Mouse (Mus musculus): ENCODE data around the gene Hdgfl3. TPM values are rescaled to one million over a fixed set of nuclear protein-coding genes. Genes with fewer than 3 reads are reported as not detected.

Hdgfl3 gene
- 10.1 and 10.9 TPM in 2 replicates for polyA plus RNA-seq (2015; fragmentation: Nextera tagmentation; extraction: Ambion mirVana)

GRCm38 (mm10) chr7:81934267-81934745, at the start of gene Hdgfl3:
TSS of gene Hdgfl3 (minus strand) at chr7:81934473.
- peak within 1 kb of the TSS; percentile 74 for H3K9ac ChIP-seq
- peak; percentile 87 for ATAC-seq
- peak within 1 kb of the TSS; percentile 86 for H3K27ac ChIP-seq
- H3K4me2 ChIP-seq (replicated peaks), result peak within 1 kb of the TSS; percentile 86
- under 1% methylated on average over 62 of the region's 63 CpGs for WGBS
- peaks cover 24% of the 10 kb centered on the region for H3K27me3 ChIP-seq (replicated peaks)
- H3K36me3 ChIP-seq, result no peaks in the 10 kb centered on the region
- H3K4me1 ChIP-seq (replicated peaks), result no peaks in the 10 kb centered on the region
- H3K4me3 ChIP-seq (replicated peaks), result peak within 1 kb of the TSS; percentile 71
- H3K9me3 ChIP-seq, result no peaks in the 10 kb centered on the region

DNA sequence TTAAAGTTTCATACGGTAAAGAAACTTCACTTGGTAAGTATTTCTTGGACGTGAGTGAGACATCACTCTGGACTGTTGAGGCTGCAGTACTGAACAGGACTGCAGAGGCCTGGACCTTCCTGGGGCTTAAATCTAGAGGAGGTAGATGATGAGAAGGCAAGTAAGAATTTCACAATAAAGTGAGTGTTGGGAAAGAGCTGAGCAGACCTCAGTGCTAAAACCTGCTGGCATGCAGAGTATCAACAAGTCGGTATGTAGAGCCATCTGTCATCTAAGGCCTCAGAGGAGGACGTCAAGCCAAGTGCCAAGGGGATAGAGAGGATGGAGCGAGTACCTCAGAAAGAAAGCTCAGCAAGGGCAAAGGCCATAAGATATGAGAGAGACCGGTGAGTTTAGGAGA, 49.4 kb upstream of the Hdgfl3 start:
- ATAC-seq, result no peak
- Histone ChIP-seq H3K27me3 (replicated peaks) (0 out of 2 replicates have a peak, but pooled peaks cover 3% of the 10 kb centered on the region), H3K4me3 (replicated peaks) (no peak overlapping the region), H3K27ac (no peak overlapping the region), H3K4me1 (replicated peaks) (no peaks in the 10 kb centered on the region), H3K4me2 (replicated peaks) (no peak overlapping the region), H3K9ac (no peak overlapping the region), H3K36me3 (no peaks in the 10 kb centered on the region), H3K9me3 (no peaks in the 10 kb centered on the region)
- 57% methylated on average over 6 of the region's 6 CpGs for WGBS

DNA sequence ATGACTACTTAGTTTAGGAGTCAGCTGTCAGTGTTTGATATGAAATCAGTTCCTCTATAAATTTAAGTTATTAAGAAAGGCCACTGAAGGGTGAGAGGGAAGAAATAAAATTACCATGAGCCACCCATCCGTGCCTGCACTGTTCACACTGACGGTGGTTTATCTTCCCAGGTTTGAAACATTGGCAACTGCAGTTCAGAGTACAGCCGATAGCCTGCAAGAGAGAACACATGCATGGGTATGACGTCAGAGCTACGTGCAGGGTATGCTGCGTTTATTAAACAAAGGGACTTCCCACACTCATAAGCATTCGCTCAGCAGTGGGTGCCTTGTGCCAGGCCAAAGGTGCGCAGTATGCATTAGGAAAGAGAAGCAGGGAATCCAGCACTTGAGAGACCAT, 44.0 kb upstream of the Hdgfl3 start:
- WGBS, result 58% methylated on average over 8 of the region's 8 CpGs
- Histone ChIP-seq H3K4me3 (replicated peaks) (no peak overlapping the region), H3K9ac (no peak overlapping the region), H3K27me3 (replicated peaks) (no peaks in the 10 kb centered on the region), H3K27ac (no peak overlapping the region), H3K4me1 (replicated peaks) (no peaks in the 10 kb centered on the region), H3K36me3 (no peaks in the 10 kb centered on the region), H3K9me3 (no peaks in the 10 kb centered on the region), H3K4me2 (replicated peaks) (no peak overlapping the region)
- no peak for ATAC-seq

- Histone ChIP-seq H3K9me3 (no peaks in the 10 kb centered on the region), H3K27ac (no peak overlapping the region), H3K36me3 (no peaks in the 10 kb centered on the region), H3K9ac (no peak overlapping the region), H3K27me3 (replicated peaks) (no peaks in the 10 kb centered on the region), H3K4me2 (replicated peaks) (no peak overlapping the region), H3K4me1 (replicated peaks) (no peaks in the 10 kb centered on the region), H3K4me3 (replicated peaks) (no peak overlapping the region)
- ATAC-seq, result no peak
- WGBS, result 91% methylated on average over 10 of the region's 10 CpGs
Observed at GRCm38 (mm10) chr7:81974616-81975015, 40.3 kb upstream of the Hdgfl3 start.

- ATAC-seq, result no peak
- no peak overlapping the region for H3K27ac ChIP-seq
- H3K27me3 ChIP-seq (replicated peaks), result no peaks in the 10 kb centered on the region
- no peak overlapping the region for H3K4me2 ChIP-seq (replicated peaks)
- H3K36me3 ChIP-seq, result no peaks in the 10 kb centered on the region
- H3K4me3 ChIP-seq (replicated peaks), result no peak overlapping the region
- no peaks in the 10 kb centered on the region for H3K4me1 ChIP-seq (replicated peaks)
- H3K9ac ChIP-seq, result no peak overlapping the region
- H3K9me3 ChIP-seq, result no peaks in the 10 kb centered on the region
- 91% methylated on average over 12 of the region's 12 CpGs for WGBS
Observed at GRCm38 (mm10) chr7:81973939-81974338, 39.7 kb upstream of the Hdgfl3 start.

DNA sequence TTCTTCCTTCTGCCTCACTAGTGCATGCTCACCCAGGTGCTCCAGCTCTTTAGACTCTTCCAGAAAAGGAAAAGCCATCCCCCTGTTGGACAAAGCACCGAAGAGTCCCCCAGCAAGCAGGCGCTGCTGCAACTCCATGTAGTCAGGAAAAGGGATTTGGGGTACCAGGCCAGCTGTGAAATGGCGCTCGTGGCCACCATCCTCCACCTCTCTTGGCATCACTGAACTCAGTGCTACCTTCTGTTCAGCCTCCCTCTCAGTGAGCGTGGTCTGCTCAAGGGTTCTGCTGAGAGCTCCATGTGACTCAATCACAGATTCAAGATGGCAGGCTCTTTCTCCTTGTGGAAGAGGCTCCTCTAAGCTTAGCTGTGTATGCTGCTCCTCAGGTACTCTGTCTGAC, 39.1 kb upstream of the Hdgfl3 start:
- 92% methylated on average over 5 of the region's 5 CpGs for WGBS
- Histone ChIP-seq H3K9ac (no peak overlapping the region), H3K27ac (no peak overlapping the region), H3K4me2 (replicated peaks) (no peak overlapping the region), H3K36me3 (no peaks in the 10 kb centered on the region), H3K4me1 (replicated peaks) (no peaks in the 10 kb centered on the region), H3K4me3 (replicated peaks) (no peak overlapping the region), H3K27me3 (replicated peaks) (no peaks in the 10 kb centered on the region), H3K9me3 (no peaks in the 10 kb centered on the region)
- no peak for ATAC-seq

- Histone ChIP-seq H3K27me3 (replicated peaks) (no peaks in the 10 kb centered on the region), H3K36me3 (no peaks in the 10 kb centered on the region), H3K9me3 (no peaks in the 10 kb centered on the region), H3K27ac (no peak overlapping the region), H3K4me3 (replicated peaks) (no peak overlapping the region), H3K9ac (no peak overlapping the region), H3K4me1 (replicated peaks) (no peaks in the 10 kb centered on the region), H3K4me2 (replicated peaks) (no peak overlapping the region)
- 77% methylated on average over 6 of the region's 6 CpGs for WGBS
- no peak for ATAC-seq
Observed at GRCm38 (mm10) chr7:81968975-81969374, 34.7 kb upstream of the Hdgfl3 start.

GRCm38 (mm10) chr7:81968451-81968850, 34.2 kb upstream of the Hdgfl3 start:
- no peak overlapping the region for H3K9ac ChIP-seq
- no peak overlapping the region for H3K4me2 ChIP-seq (replicated peaks)
- H3K27me3 ChIP-seq (replicated peaks), result no peaks in the 10 kb centered on the region
- H3K4me1 ChIP-seq (replicated peaks), result no peaks in the 10 kb centered on the region
- 83% methylated on average over 4 of the region's 4 CpGs for WGBS
- no peak for ATAC-seq
- no peak overlapping the region for H3K4me3 ChIP-seq (replicated peaks)
- no peaks in the 10 kb centered on the region for H3K9me3 ChIP-seq
- H3K27ac ChIP-seq, result no peak overlapping the region
- no peaks in the 10 kb centered on the region for H3K36me3 ChIP-seq

DNA sequence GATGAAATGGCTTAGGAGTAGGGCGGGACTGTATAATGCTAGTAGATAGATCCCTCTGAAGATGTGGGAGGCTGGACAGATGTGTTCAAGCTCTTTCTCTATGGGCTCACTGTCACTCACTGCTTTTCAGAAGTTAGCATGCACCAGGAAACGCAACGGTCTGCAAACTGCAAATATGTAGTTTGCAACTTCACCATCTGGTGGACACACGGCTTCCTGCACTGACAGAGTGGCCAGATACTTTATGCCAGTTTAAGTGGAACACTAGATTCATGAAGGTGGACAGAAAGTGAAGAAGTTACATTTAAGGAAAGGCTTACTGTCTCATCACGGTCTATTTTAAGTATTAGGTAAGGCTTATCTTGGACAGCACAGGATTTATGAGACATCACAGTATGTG, 31.9 kb upstream of the Hdgfl3 start:
- Histone ChIP-seq H3K27me3 (replicated peaks) (no peaks in the 10 kb centered on the region), H3K9me3 (no peaks in the 10 kb centered on the region), H3K4me3 (replicated peaks) (no peak overlapping the region), H3K4me2 (replicated peaks) (no peak overlapping the region), H3K27ac (no peak overlapping the region), H3K9ac (no peak overlapping the region), H3K36me3 (no peaks in the 10 kb centered on the region), H3K4me1 (replicated peaks) (no peaks in the 10 kb centered on the region)
- WGBS, result 74% methylated on average over 5 of the region's 5 CpGs
- ATAC-seq, result no peak

DNA sequence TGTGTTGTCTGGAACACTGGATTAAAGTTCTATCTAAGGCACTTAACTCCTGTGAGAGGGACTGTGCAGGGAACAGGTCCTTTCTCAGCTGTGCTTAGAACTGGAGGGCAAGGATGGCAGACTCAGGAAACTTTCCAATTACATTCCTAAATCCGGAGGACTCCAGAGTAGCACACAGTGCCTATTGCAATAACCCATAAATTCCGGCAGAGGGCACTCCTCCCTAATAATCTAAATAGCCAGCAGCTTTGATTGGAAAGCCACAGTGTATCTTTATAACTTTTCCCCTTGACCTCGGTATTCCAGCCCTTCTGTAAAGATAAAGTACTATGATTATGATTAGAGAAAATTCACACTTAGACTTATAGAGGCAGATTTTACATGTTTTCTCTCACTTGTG, 25.4 kb upstream of the Hdgfl3 start:
- ATAC-seq, result peak; percentile 41; the same call in 1 of the 2 replicates
- Histone ChIP-seq H3K36me3 (no peaks in the 10 kb centered on the region), H3K4me3 (replicated peaks) (no peak overlapping the region), H3K27ac (no peak overlapping the region), H3K27me3 (replicated peaks) (no peaks in the 10 kb centered on the region), H3K9me3 (no peaks in the 10 kb centered on the region), H3K4me2 (replicated peaks) (no peak overlapping the region), H3K9ac (no peak overlapping the region), H3K4me1 (replicated peaks) (no peaks in the 10 kb centered on the region)
- WGBS, result under 1% methylated on average over 3 of the region's 3 CpGs

- H3K9me3 ChIP-seq, result no peaks in the 10 kb centered on the region
- H3K4me3 ChIP-seq (replicated peaks), result no peak overlapping the region
- no peaks in the 10 kb centered on the region for H3K4me1 ChIP-seq (replicated peaks)
- H3K4me2 ChIP-seq (replicated peaks), result no peak overlapping the region
- no peaks in the 10 kb centered on the region for H3K27me3 ChIP-seq (replicated peaks)
- no peak overlapping the region for H3K27ac ChIP-seq
- ATAC-seq, result no peak
- H3K36me3 ChIP-seq, result no peaks in the 10 kb centered on the region
- no peak overlapping the region for H3K9ac ChIP-seq
Observed at GRCm38 (mm10) chr7:81954208-81954846, 20.1 kb upstream of the Hdgfl3 start.

GRCm38 (mm10) chr7:81950499-81950898, 16.2 kb upstream of the Hdgfl3 start:
- ATAC-seq, result no peak
- 78% methylated on average over 2 of the region's 2 CpGs for WGBS
- H3K4me1 ChIP-seq (replicated peaks), result no peaks in the 10 kb centered on the region

GRCm38 (mm10) chr7:81945398-81945797, 11.1 kb upstream of the Hdgfl3 start:
- Histone ChIP-seq H3K27me3 (replicated peaks) (no peaks in the 10 kb centered on the region), H3K4me3 (replicated peaks) (no peak overlapping the region), H3K9ac (no peak overlapping the region), H3K4me2 (replicated peaks) (no peak overlapping the region), H3K4me1 (replicated peaks) (no peaks in the 10 kb centered on the region), H3K36me3 (no peaks in the 10 kb centered on the region), H3K27ac (no peak overlapping the region), H3K9me3 (no peaks in the 10 kb centered on the region)
- 32% methylated on average over 4 of the region's 4 CpGs for WGBS
- no peak for ATAC-seq

More at GRCm38 (mm10) chr7:81950499-81950898, 16.2 kb upstream of the Hdgfl3 start:
- Histone ChIP-seq H3K9me3 (no peaks in the 10 kb centered on the region), H3K4me2 (replicated peaks) (no peak overlapping the region), H3K9ac (no peak overlapping the region), H3K27ac (no peak overlapping the region), H3K4me3 (replicated peaks) (no peak overlapping the region), H3K27me3 (replicated peaks) (no peaks in the 10 kb centered on the region), H3K36me3 (no peaks in the 10 kb centered on the region)
